Mouse (Mus musculus) testis, postnatal 14 days (tissue): ENCODE data around the gene Muc1.

Experiments used
- DNase-seq: peaks from one replicate; pipeline ENCODE4 v3.0.0; 2021; ENCODE audit warnings: low spot score

Gene Muc1

GRCm38 (mm10) chr3:89228836-89229235 lies at the start of gene Muc1:
Muc1 (plus strand) TSS chr3:89229057.
- peak; percentile 34 for DNase-seq

GRCm38 (mm10) chr3:89181749-89182500 lies 46.9 kb upstream of the Muc1 start:
- DNase-seq = no peak

- no peak for DNase-seq
Observed at GRCm38 (mm10) chr3:89182531-89183057, 46.3 kb upstream of the Muc1 start.

GRCm38 (mm10) chr3:89183058-89183958 lies 45.5 kb upstream of the Muc1 start, which contains the start of gene Fam189b:
Fam189b (plus strand) TSS chr3:89183143.
- DNase-seq = peak; percentile 86

- no peak for DNase-seq
Observed at GRCm38 (mm10) chr3:89183959-89184315, 44.9 kb upstream of the Muc1 start.

GRCm38 (mm10) chr3:89187197-89187596 lies 41.7 kb upstream of the Muc1 start:
- no peak for DNase-seq

GRCm38 (mm10) chr3:89187690-89188477 lies 41.0 kb upstream of the Muc1 start:
- DNase-seq = no peak

- no peak for DNase-seq
Observed at GRCm38 (mm10) chr3:89188478-89188875, 40.4 kb upstream of the Muc1 start.

GRCm38 (mm10) chr3:89190436-89190835 lies 38.4 kb upstream of the Muc1 start:
- DNase-seq = no peak

- no peak for DNase-seq
Observed at GRCm38 (mm10) chr3:89193351-89193750, 35.5 kb upstream of the Muc1 start.

GRCm38 (mm10) chr3:89193853-89194252 lies 35.0 kb upstream of the Muc1 start:
- DNase-seq = no peak

- peak; percentile 89 for DNase-seq
Observed at GRCm38 (mm10) chr3:89195979-89196877, 32.6 kb upstream of the Muc1 start.

- DNase-seq = no peak
Observed at GRCm38 (mm10) chr3:89199839-89200238, 29.0 kb upstream of the Muc1 start.

GRCm38 (mm10) chr3:89202253-89203141 lies 26.4 kb upstream of the Muc1 start, which contains the start of gene Gba:
Gba (plus strand) TSS chr3:89202928.
- peak; percentile 74 for DNase-seq

- no peak for DNase-seq
Observed at GRCm38 (mm10) chr3:89203142-89203514, 25.7 kb upstream of the Muc1 start.

- no peak for DNase-seq
Observed at GRCm38 (mm10) chr3:89206079-89206478, 22.8 kb upstream of the Muc1 start.

- DNase-seq = no peak
Observed at GRCm38 (mm10) chr3:89206695-89207094, 22.2 kb upstream of the Muc1 start.

- no peak for DNase-seq
Observed at GRCm38 (mm10) chr3:89208075-89208657, 20.7 kb upstream of the Muc1 start.

- no peak for DNase-seq
Observed at GRCm38 (mm10) chr3:89208736-89209135, 20.1 kb upstream of the Muc1 start.

GRCm38 (mm10) chr3:89209731-89210130 lies 19.1 kb upstream of the Muc1 start:
- DNase-seq = no peak
